In the genomic region with DNA sequence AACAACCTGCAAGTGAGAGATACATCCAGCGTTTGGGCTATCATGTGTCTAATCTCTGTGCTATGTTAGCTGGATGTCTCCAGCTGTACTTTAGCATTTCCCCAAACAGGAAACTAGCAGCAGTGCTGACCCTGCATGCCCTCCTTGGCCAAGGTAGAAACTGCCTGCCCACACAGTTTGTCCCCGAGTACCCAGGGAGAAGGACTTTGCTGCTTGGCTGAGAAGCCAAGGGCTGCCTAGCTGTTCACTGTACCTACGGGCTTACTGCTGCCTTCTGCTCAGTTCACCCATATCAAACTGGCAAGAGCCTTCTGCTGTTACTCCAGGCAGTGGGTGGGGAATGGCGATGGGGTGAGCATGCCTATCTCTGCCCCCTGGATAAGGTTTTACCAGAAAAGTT, we compare ENCODE assay signal across 22 mouse cellular contexts. TPM values are rescaled to one million over a fixed set of nuclear protein-coding genes. Genes with fewer than 3 reads are reported as not detected.
A peak's percentile ranks its signal among the peaks of the same experiment; 100 is the strongest.
DNase-seq lines count a peak whose midpoint lies in the region; ATAC-seq lines count a peak whose summit lies in the region.
"Had no signal": no experiment of that assay in that cellular context is flagged by ENCODE, and none has a peak within 500 bp of the region (broad histone marks: within the 10 kb centered on the region; RNA-seq: fewer than 3 reads in every experiment).

No protein-coding gene starts in this region.

- H3K4me2 ChIP-seq in kidney, embryonic 15.5 days, result no peak overlapping the region
- H3K4me2 ChIP-seq in liver, embryonic 11.5 days, result no peak overlapping the region
- H3K4me2 ChIP-seq: embryonic facial prominence, embryonic 15.5 days; heart, embryonic 13.5 days; hindbrain, embryonic 12.5 days had no signal

- H3K9me3 ChIP-seq in kidney, embryonic 15.5 days (replicated peaks), result no peaks in the 10 kb centered on the region
- H3K9me3 ChIP-seq in liver, embryonic 11.5 days (ENCODE audit: control insufficient read depth, low read length), result no peaks in the 10 kb centered on the region
- H3K9me3 ChIP-seq: embryonic facial prominence, embryonic 15.5 days; forebrain, embryonic 10.5 days; heart, embryonic 13.5 days; hindbrain, embryonic 12.5 days had no signal

- peaks cover 14% of the 10 kb centered on the region for H3K4me1 ChIP-seq in kidney, embryonic 15.5 days
- no peaks in the 10 kb centered on the region for H3K4me1 ChIP-seq in liver, embryonic 11.5 days (replicated peaks; ENCODE audit: control insufficient read depth, insufficient read depth, low read length)

- DNase-seq in kidney, adult 11 months, result peak; percentile 88
- peak; percentile 43 for DNase-seq in testis, postnatal 10 days (ENCODE audit: low spot score)
- DNase-seq in testis, postnatal 14 days (ENCODE audit: low spot score), result no peak
- DNase-seq in kidney, postnatal 10 days, result peak; percentile 70
- DNase-seq in ovary, postnatal 36 days (ENCODE audit: low spot score), result no peak
- DNase-seq in liver, embryonic 11.5 days (ENCODE audit: low spot score), result no peak
- DNase-seq: adrenal gland, postnatal 10 days; cerebellum, adult 11 months; cerebellum, adult 8-10 months; cerebellum, postnatal 14 days; embryo, embryonic 11 days; heart, adult 2 months; heart, postnatal 4 days had no signal

- WGBS in kidney, embryonic 15.5 days, result 61% methylated on average over 4 of the region's 4 CpGs
- 55% methylated on average over 4 of the region's 4 CpGs for WGBS in liver, embryonic 11.5 days

- H3K36me3 ChIP-seq in kidney, embryonic 15.5 days, result no peaks in the 10 kb centered on the region
- H3K36me3 ChIP-seq in liver, embryonic 11.5 days (ENCODE audit: control insufficient read depth, insufficient read depth, low read length), result no peaks in the 10 kb centered on the region
- H3K36me3 ChIP-seq: embryonic facial prominence, embryonic 15.5 days; forebrain, embryonic 10.5 days; heart, embryonic 13.5 days; hindbrain, embryonic 12.5 days had no signal

- H3K27ac ChIP-seq in kidney, embryonic 15.5 days, result no peak overlapping the region
- H3K27ac ChIP-seq in liver, embryonic 11.5 days (ENCODE audit: low read depth, low read length), result no peak overlapping the region
- H3K27ac ChIP-seq: embryonic facial prominence, embryonic 15.5 days; forebrain, embryonic 10.5 days; heart, adult 2 months; heart, embryonic 13.5 days; hindbrain, embryonic 12.5 days had no signal

- H3K9ac ChIP-seq in kidney, embryonic 15.5 days, result no peak overlapping the region
- H3K9ac ChIP-seq in liver, embryonic 11.5 days (ENCODE audit: low read depth, low read length), result no peak overlapping the region
- H3K9ac ChIP-seq: embryonic facial prominence, embryonic 15.5 days; heart, embryonic 13.5 days; hindbrain, embryonic 12.5 days had no signal

- ATAC-seq in kidney, embryonic 15.5 days (replicated peaks; ENCODE audit: low FRiP score), result no peak
- no peak for ATAC-seq in liver, embryonic 11.5 days (replicated peaks; ENCODE audit: low FRiP score)
- ATAC-seq: forebrain, embryonic 14.5 days; hindbrain, embryonic 16.5 days had no signal

- no peak overlapping the region for H3K4me3 ChIP-seq in kidney, embryonic 15.5 days (replicated peaks)
- no peak overlapping the region for H3K4me3 ChIP-seq in liver, embryonic 11.5 days (ENCODE audit: low read depth, low read length)
- H3K4me3 ChIP-seq: embryonic facial prominence, embryonic 15.5 days; erythroblast, embryonic 14.5 days; forebrain, embryonic 10.5 days; heart, adult 2 months; heart, embryonic 13.5 days; hindbrain, embryonic 12.5 days had no signal

- peaks cover 16% of the 10 kb centered on the region; the same call in 1 of the 2 replicates for H3K27me3 ChIP-seq in kidney, embryonic 15.5 days
- peaks cover 18% of the 10 kb centered on the region for H3K27me3 ChIP-seq in liver, embryonic 11.5 days (replicated peaks; ENCODE audit: control insufficient read depth, insufficient read depth, low read length)
- H3K27me3 ChIP-seq: CH12.LX had no signal

RNA-seq across cellular contexts. Expression of a gene that starts 3.5 kb away (rescaled TPM):
- polyA plus RNA-seq in kidney, embryonic 15.5 days (2015; fragmentation: Nextera tagmentation; extraction: Ambion mirVana), result 2.6 and 2.8 TPM in 2 replicates
- polyA plus RNA-seq in liver, embryonic 11.5 days (2014; fragmentation: Nextera tagmentation; extraction: Ambion mirVana), result 0.14 and 0.22 TPM in 2 replicates

RNA-seq across cellular contexts. Expression of a gene that starts 3.6 kb away (rescaled TPM):
- 3.4 and 3.8 TPM in 2 replicates for polyA plus RNA-seq in kidney, embryonic 15.5 days (2015; fragmentation: Nextera tagmentation; extraction: Ambion mirVana)
- 0.05 and 0.15 TPM in 2 replicates for polyA plus RNA-seq in liver, embryonic 11.5 days (2014; fragmentation: Nextera tagmentation; extraction: Ambion mirVana)
- polyA plus RNA-seq: erythroblast, embryonic 14.5 days had no signal

Comparison
In these comparisons a context has a peak if more than half of its experiments do, and no peak if none do; other contexts are left out.
1. DNase-seq: peak in kidney, adult 11 months (single experiment), testis, postnatal 10 days (single experiment) and kidney, postnatal 10 days (single experiment); none in testis, postnatal 14 days (single experiment), ovary, postnatal 36 days (single experiment) and liver, embryonic 11.5 days (single experiment).